Mouse (Mus musculus) neural tube, embryonic 11.5 days (tissue): ENCODE results near the gene Nfic. TPM values are rescaled to one million over a fixed set of nuclear protein-coding genes. Genes with fewer than 3 reads are reported as not detected.

Experiments used
- ATAC-seq: fragments of 200-750 bp; cut with Nextera tagmentation; 2 replicates; pipeline ENCODE4 v1.8.0; 2017; ENCODE audit warnings: moderate number of reproducible peaks, mild to moderate bottlenecking, moderate TSS enrichment, moderate library complexity; ENCODE audit not compliant: insufficient read depth, low FRiP score, low TSS enrichment
- DNase-seq: peaks from one replicate; pipeline ENCODE4 v3.0.0-alpha.2; 2015; ENCODE audit warnings: low spot score
- H3K27ac ChIP-seq: fragments of 300-500 bp; sonication (generic); 2 replicates; pipeline ENCODE4 v1.5.1; 2014; ENCODE audit warnings: low read depth, mild to moderate bottlenecking, low read length
- H3K27me3 ChIP-seq: fragments of 300-500 bp; sonication (generic); 2 replicates; pipeline ENCODE4 v1.6.1; 2014; ENCODE audit warnings: mild to moderate bottlenecking, low read length, mixed read lengths; ENCODE audit not compliant: control insufficient read depth, insufficient read depth
- H3K36me3 ChIP-seq: fragments of 300-500 bp; sonication (generic); 2 replicates; pipeline ENCODE4 v1.6.1; 2014; ENCODE audit warnings: mild to moderate bottlenecking, low read length, moderate library complexity, mixed read lengths; ENCODE audit not compliant: control insufficient read depth, insufficient read depth
- H3K4me1 ChIP-seq: fragments of 300-500 bp; sonication (generic); 2 replicates; pipeline ENCODE4 v1.6.1; 2014; ENCODE audit warnings: low read length, mixed read lengths; ENCODE audit not compliant: control insufficient read depth, insufficient read depth
- H3K4me2 ChIP-seq: fragments of 300-500 bp; sonication (generic); 2 replicates; pipeline ENCODE4 v1.6.1; 2014; ENCODE audit warnings: low read depth, mild to moderate bottlenecking, moderate library complexity
- H3K4me3 ChIP-seq: fragments of 300-500 bp; sonication (generic); 2 replicates; pipeline ENCODE4 v1.5.1; 2014; ENCODE audit warnings: low read depth, low read length
- H3K9ac ChIP-seq: fragments of 300-500 bp; sonication (generic); 2 replicates; pipeline ENCODE4 v1.6.1; 2014; ENCODE audit warnings: mild to moderate bottlenecking, low read length
- H3K9me3 ChIP-seq: fragments of 300-500 bp; sonication (generic); 2 replicates; pipeline ENCODE4 v1.6.1; 2016; ENCODE audit warnings: low read length; ENCODE audit not compliant: control insufficient read depth
- WGBS: fragments of 180-500 bp; shearing (Covaris S2); extraction: QIAGEN DNeasy Blood & Tissue Kit; methylation state at CpG from one replicate; pipeline ENCODE4 v1.1.7; 2014; 5-methylcytosine and 5-hydroxymethylcytosine counted together
- polyA plus RNA-seq: library from polyadenylated mRNA; unstranded; fragments of >200 nt; fragmentation: Nextera tagmentation; extraction: Ambion mirVana; gene quantifications from 2 replicates; pipeline ENCODE4 v1.2.1, GENCODE M21; 2014

The Nfic gene
- polyA plus RNA-seq, 1 experiment from 2014 or later = 16.8 TPM

- Histone ChIP-seq H3K36me3 (no peaks in the 10 kb centered on the region), H3K4me1 (peaks cover 17% of the 10 kb centered on the region), H3K9me3 (no peaks in the 10 kb centered on the region), H3K27ac (peak overlapping the region; percentile 77), H3K4me3 (peak overlapping the region; percentile 86), H3K4me2 (peak overlapping the region; percentile 88), H3K27me3 (peaks cover 40% of the 10 kb centered on the region), H3K9ac (peak overlapping the region; percentile 90)
- under 1% methylated on average over 55 of the region's 70 CpGs for WGBS
- DNase-seq (peak; percentile 59), ATAC-seq (no peak)
These were observed 24.5 kb downstream of the Nfic start for GRCm38 (mm10) chr10:81430831-81431525.

GRCm38 (mm10) chr10:81430141-81430830 is 25.1 kb downstream of the Nfic start:
- Histone ChIP-seq H3K27me3 (peaks cover 47% of the 10 kb centered on the region), H3K9me3 (no peaks in the 10 kb centered on the region), H3K4me3 (peak overlapping the region; percentile 86), H3K4me2 (peak overlapping the region; percentile 88), H3K27ac (peak overlapping the region; percentile 77), H3K9ac (peak overlapping the region; percentile 90), H3K4me1 (peaks cover 17% of the 10 kb centered on the region), H3K36me3 (no peaks in the 10 kb centered on the region)
- under 1% methylated on average over 41 of the region's 89 CpGs for WGBS
- DNase-seq (peak; percentile 87), ATAC-seq (no peak)

- Histone ChIP-seq H3K27ac (peak overlapping the region; percentile 77; the same call in 1 of the 2 replicates), H3K36me3 (no peaks in the 10 kb centered on the region), H3K4me3 (peak overlapping the region; percentile 86), H3K4me2 (peak overlapping the region; percentile 88), H3K27me3 (peaks cover 53% of the 10 kb centered on the region), H3K9me3 (no peaks in the 10 kb centered on the region), H3K9ac (peak overlapping the region; percentile 90), H3K4me1 (peaks cover 17% of the 10 kb centered on the region)
- 0 out of 2 replicates have a peak, but pooled peaks have one; percentile 10 for ATAC-seq
- under 1% methylated on average over 20 of the region's 20 CpGs for WGBS
- DNase-seq = peak; percentile 79
These were observed 25.8 kb downstream of the Nfic start for GRCm38 (mm10) chr10:81429605-81430061.

- H3K4me2 ChIP-seq = no peak overlapping the region
- H3K4me3 ChIP-seq = peak overlapping the region; percentile 86; the same call in 1 of the 2 replicates
- H3K27ac ChIP-seq = no peak overlapping the region
- DNase-seq (peak; percentile 7), ATAC-seq (no peak)
- no peak overlapping the region for H3K9ac ChIP-seq
- 15% methylated on average over 2 of the region's 2 CpGs for WGBS
- H3K36me3 ChIP-seq = no peaks in the 10 kb centered on the region
- H3K4me1 ChIP-seq = peaks cover 17% of the 10 kb centered on the region
- peaks cover 58% of the 10 kb centered on the region for H3K27me3 ChIP-seq
- no peaks in the 10 kb centered on the region for H3K9me3 ChIP-seq
These were observed 26.3 kb downstream of the Nfic start for GRCm38 (mm10) chr10:81429092-81429491.

- Histone ChIP-seq H3K9ac (no peak overlapping the region), H3K4me2 (no peak overlapping the region), H3K9me3 (no peaks in the 10 kb centered on the region), H3K4me1 (peaks cover 17% of the 10 kb centered on the region), H3K4me3 (no peak overlapping the region), H3K36me3 (no peaks in the 10 kb centered on the region), H3K27ac (no peak overlapping the region), H3K27me3 (peaks cover 62% of the 10 kb centered on the region)
- ATAC-seq (no peak), DNase-seq (peak; percentile 6)
- 90% methylated on average over 7 of the region's 7 CpGs for WGBS
These were observed 26.9 kb downstream of the Nfic start for GRCm38 (mm10) chr10:81428507-81428870.

GRCm38 (mm10) chr10:81427804-81428506 is 27.5 kb downstream of the Nfic start:
- Histone ChIP-seq H3K4me2 (no peak overlapping the region), H3K27me3 (peaks cover 62% of the 10 kb centered on the region), H3K4me1 (peaks cover 14% of the 10 kb centered on the region), H3K9ac (no peak overlapping the region), H3K9me3 (no peaks in the 10 kb centered on the region), H3K4me3 (no peak overlapping the region), H3K36me3 (no peaks in the 10 kb centered on the region), H3K27ac (no peak overlapping the region)
- ATAC-seq (no peak), DNase-seq (no peak)
- WGBS = 70% methylated on average over 8 of the region's 8 CpGs

GRCm38 (mm10) chr10:81427327-81427726 is 28.1 kb downstream of the Nfic start:
- DNase-seq (peak; percentile 9), ATAC-seq (no peak)
- Histone ChIP-seq H3K27ac (no peak overlapping the region), H3K27me3 (peaks cover 62% of the 10 kb centered on the region), H3K9me3 (no peaks in the 10 kb centered on the region), H3K4me2 (no peak overlapping the region; the same call in 1 of the 2 replicates), H3K4me3 (peak overlapping the region; percentile 31), H3K4me1 (peaks cover 14% of the 10 kb centered on the region), H3K9ac (no peak overlapping the region), H3K36me3 (no peaks in the 10 kb centered on the region)
- 40% methylated on average over 3 of the region's 3 CpGs for WGBS

GRCm38 (mm10) chr10:81426897-81427296 is 28.5 kb downstream of the Nfic start:
- Histone ChIP-seq H3K4me1 (peaks cover 14% of the 10 kb centered on the region), H3K9me3 (no peaks in the 10 kb centered on the region), H3K4me2 (peak overlapping the region; percentile 44), H3K36me3 (no peaks in the 10 kb centered on the region), H3K9ac (peak overlapping the region; percentile 44), H3K27ac (no peak overlapping the region), H3K4me3 (peak overlapping the region; percentile 31), H3K27me3 (peaks cover 63% of the 10 kb centered on the region)
- peak; percentile 7 for DNase-seq
- no peak for ATAC-seq
- under 1% methylated on average over 35 of the region's 38 CpGs for WGBS
